Mouse (Mus musculus): ENCODE measurements around the gene Golim4. TPM values are rescaled to one million over a fixed set of nuclear protein-coding genes. Genes with fewer than 3 reads are reported as not detected.
A peak's percentile ranks its signal among the peaks of the same experiment; 100 is the strongest.

Gene Golim4
- polyA plus RNA-seq, 1 experiment from 2014 or later = 31.1 TPM

GRCm38 (mm10) chr3:75912786-75913185 is 44.0 kb downstream of the Golim4 start:
- Histone ChIP-seq H3K4me3 (replicated peaks) (no peak overlapping the region), H3K4me2 (replicated peaks) (no peak overlapping the region), H3K36me3 (no peaks in the 10 kb centered on the region), H3K27me3 (no peaks in the 10 kb centered on the region), H3K9ac (replicated peaks) (no peak overlapping the region), H3K27ac (no peak overlapping the region), H3K9me3 (no peaks in the 10 kb centered on the region), H3K4me1 (replicated peaks) (peaks cover 15% of the 10 kb centered on the region)
- no peak for ATAC-seq
- WGBS = 86% methylated on average over 4 of the region's 4 CpGs

- no peak overlapping the region for H3K4me3 ChIP-seq (replicated peaks)
- peak; percentile 49 for ATAC-seq
- H3K4me1 ChIP-seq (replicated peaks) = peaks cover 15% of the 10 kb centered on the region
- H3K27ac ChIP-seq = no peak overlapping the region
- H3K27me3 ChIP-seq = no peaks in the 10 kb centered on the region
- no peak overlapping the region for H3K9ac ChIP-seq (replicated peaks)
- peaks cover 6% of the 10 kb centered on the region; the same call in 1 of the 2 replicates for H3K36me3 ChIP-seq
- no peak overlapping the region for H3K4me2 ChIP-seq (replicated peaks)
- no peaks in the 10 kb centered on the region for H3K9me3 ChIP-seq
Measured at GRCm38 (mm10) chr3:75910768-75911167, 46.0 kb downstream of the Golim4 start.

- H3K4me3 ChIP-seq (replicated peaks) = no peak overlapping the region
- 23% methylated on average over 4 of the region's 4 CpGs for WGBS
- no peak overlapping the region for H3K27ac ChIP-seq
- peak; percentile 79 for ATAC-seq
- H3K4me1 ChIP-seq (replicated peaks) = peaks cover 15% of the 10 kb centered on the region
- no peak overlapping the region for H3K9ac ChIP-seq (replicated peaks)
- peaks cover 6% of the 10 kb centered on the region; the same call in 1 of the 2 replicates for H3K36me3 ChIP-seq
- no peaks in the 10 kb centered on the region for H3K9me3 ChIP-seq
- H3K4me2 ChIP-seq (replicated peaks) = no peak overlapping the region
- no peaks in the 10 kb centered on the region for H3K27me3 ChIP-seq
Measured at GRCm38 (mm10) chr3:75910257-75910656, 46.5 kb downstream of the Golim4 start.

GRCm38 (mm10) chr3:75901903-75902598 is 54.7 kb downstream of the Golim4 start:
- no peaks in the 10 kb centered on the region for H3K4me1 ChIP-seq (replicated peaks)
- no peaks in the 10 kb centered on the region for H3K27me3 ChIP-seq
- H3K4me2 ChIP-seq (replicated peaks) = no peak overlapping the region
- peaks cover 22% of the 10 kb centered on the region for H3K36me3 ChIP-seq
- H3K9ac ChIP-seq (replicated peaks) = no peak overlapping the region
- no peak overlapping the region for H3K4me3 ChIP-seq (replicated peaks)
- 65% methylated on average over 11 of the region's 11 CpGs for WGBS
- no peaks in the 10 kb centered on the region for H3K9me3 ChIP-seq
- ATAC-seq = peak; percentile 90
- no peak overlapping the region for H3K27ac ChIP-seq

GRCm38 (mm10) chr3:75895075-75895474 is 61.7 kb downstream of the Golim4 start:
- H3K4me3 ChIP-seq (replicated peaks) = no peak overlapping the region
- no peak overlapping the region for H3K4me2 ChIP-seq (replicated peaks)
- 95% methylated on average over 5 of the region's 5 CpGs for WGBS
- H3K27me3 ChIP-seq = no peaks in the 10 kb centered on the region
- H3K9me3 ChIP-seq = no peaks in the 10 kb centered on the region
- H3K4me1 ChIP-seq (replicated peaks) = no peaks in the 10 kb centered on the region
- H3K9ac ChIP-seq (replicated peaks) = no peak overlapping the region
- no peak for ATAC-seq
- peaks cover 52% of the 10 kb centered on the region for H3K36me3 ChIP-seq
- no peak overlapping the region for H3K27ac ChIP-seq

- no peak overlapping the region for H3K4me3 ChIP-seq (replicated peaks)
- ATAC-seq = no peak
- no peaks in the 10 kb centered on the region for H3K27me3 ChIP-seq
- no peak overlapping the region for H3K4me2 ChIP-seq (replicated peaks)
- peaks cover 66% of the 10 kb centered on the region for H3K36me3 ChIP-seq
- no peaks in the 10 kb centered on the region for H3K9me3 ChIP-seq
- no peak overlapping the region for H3K9ac ChIP-seq (replicated peaks)
- WGBS = 86% methylated on average over 3 of the region's 3 CpGs
- H3K4me1 ChIP-seq (replicated peaks) = no peaks in the 10 kb centered on the region
- H3K27ac ChIP-seq = no peak overlapping the region
Measured at GRCm38 (mm10) chr3:75891581-75891980, 65.2 kb downstream of the Golim4 start.

GRCm38 (mm10) chr3:75889323-75889722 is 67.4 kb downstream of the Golim4 start:
- Histone ChIP-seq H3K4me3 (replicated peaks) (no peak overlapping the region), H3K27ac (no peak overlapping the region), H3K9ac (replicated peaks) (no peak overlapping the region), H3K4me1 (replicated peaks) (no peaks in the 10 kb centered on the region), H3K4me2 (replicated peaks) (no peak overlapping the region), H3K27me3 (no peaks in the 10 kb centered on the region), H3K36me3 (peaks cover 71% of the 10 kb centered on the region), H3K9me3 (no peaks in the 10 kb centered on the region)
- 97% methylated on average over 1 of the region's 1 CpGs for WGBS
- ATAC-seq = no peak

GRCm38 (mm10) chr3:75881582-75881981 is 75.2 kb downstream of the Golim4 start:
- H3K9ac ChIP-seq (replicated peaks) = no peak overlapping the region
- H3K4me3 ChIP-seq (replicated peaks) = no peak overlapping the region
- 92% methylated on average over 1 of the region's 1 CpGs for WGBS
- no peak for ATAC-seq
- no peak overlapping the region for H3K27ac ChIP-seq
- no peaks in the 10 kb centered on the region for H3K27me3 ChIP-seq
- H3K4me2 ChIP-seq (replicated peaks) = no peak overlapping the region
- peaks cover 42% of the 10 kb centered on the region for H3K36me3 ChIP-seq
- no peaks in the 10 kb centered on the region for H3K4me1 ChIP-seq (replicated peaks)
- no peaks in the 10 kb centered on the region for H3K9me3 ChIP-seq

- Histone ChIP-seq H3K4me3 (replicated peaks) (no peak overlapping the region), H3K27ac (no peak overlapping the region), H3K9me3 (no peaks in the 10 kb centered on the region), H3K4me2 (replicated peaks) (no peak overlapping the region), H3K27me3 (no peaks in the 10 kb centered on the region), H3K4me1 (replicated peaks) (no peaks in the 10 kb centered on the region), H3K9ac (replicated peaks) (no peak overlapping the region), H3K36me3 (peaks cover 34% of the 10 kb centered on the region)
- ATAC-seq = no peak
- 86% methylated on average over 2 of the region's 2 CpGs for WGBS
Measured at GRCm38 (mm10) chr3:75879269-75879668, 77.5 kb downstream of the Golim4 start.

GRCm38 (mm10) chr3:75868886-75869285 is 87.9 kb downstream of the Golim4 start:
- Histone ChIP-seq H3K9me3 (no peaks in the 10 kb centered on the region), H3K4me3 (replicated peaks) (no peak overlapping the region), H3K36me3 (no peaks in the 10 kb centered on the region), H3K4me2 (replicated peaks) (no peak overlapping the region), H3K4me1 (replicated peaks) (no peaks in the 10 kb centered on the region), H3K9ac (replicated peaks) (no peak overlapping the region), H3K27me3 (no peaks in the 10 kb centered on the region), H3K27ac (no peak overlapping the region)
- 79% methylated on average over 1 of the region's 1 CpGs for WGBS
- ATAC-seq = no peak

- H3K9me3 ChIP-seq = no peaks in the 10 kb centered on the region
- H3K4me1 ChIP-seq (replicated peaks) = no peaks in the 10 kb centered on the region
- H3K4me3 ChIP-seq (replicated peaks) = no peak overlapping the region
- ATAC-seq = no peak
- H3K9ac ChIP-seq (replicated peaks) = no peak overlapping the region
- H3K36me3 ChIP-seq = no peaks in the 10 kb centered on the region
- WGBS = 35% methylated on average over 2 of the region's 2 CpGs
- no peak overlapping the region for H3K27ac ChIP-seq
- no peak overlapping the region for H3K4me2 ChIP-seq (replicated peaks)
- H3K27me3 ChIP-seq = no peaks in the 10 kb centered on the region
Measured at GRCm38 (mm10) chr3:75864203-75864602, 92.5 kb downstream of the Golim4 start.

GRCm38 (mm10) chr3:75861677-75862076 is 95.1 kb downstream of the Golim4 start:
- H3K27ac ChIP-seq = no peak overlapping the region
- no peaks in the 10 kb centered on the region for H3K9me3 ChIP-seq
- no peaks in the 10 kb centered on the region for H3K36me3 ChIP-seq
- no peak overlapping the region for H3K4me2 ChIP-seq (replicated peaks)
- no peak overlapping the region for H3K4me3 ChIP-seq (replicated peaks)
- H3K27me3 ChIP-seq = no peaks in the 10 kb centered on the region
- no peak for ATAC-seq
- H3K4me1 ChIP-seq (replicated peaks) = no peaks in the 10 kb centered on the region
- no peak overlapping the region for H3K9ac ChIP-seq (replicated peaks)
- WGBS = 33% methylated on average over 4 of the region's 4 CpGs

- Histone ChIP-seq H3K27ac (no peak overlapping the region), H3K9me3 (no peaks in the 10 kb centered on the region), H3K27me3 (no peaks in the 10 kb centered on the region), H3K36me3 (no peaks in the 10 kb centered on the region), H3K4me3 (replicated peaks) (no peak overlapping the region), H3K4me2 (replicated peaks) (no peak overlapping the region), H3K4me1 (replicated peaks) (no peaks in the 10 kb centered on the region), H3K9ac (replicated peaks) (no peak overlapping the region)
- no peak for ATAC-seq
- WGBS = 85% methylated on average over 12 of the region's 12 CpGs
Measured at GRCm38 (mm10) chr3:75860760-75861159, 96.0 kb downstream of the Golim4 start.
